Mouse (Mus musculus) spleen, postnatal 36 days (tissue): ENCODE measurements around the gene Mllt3.
A peak's percentile ranks its signal among the peaks of the same experiment; 100 is the strongest.

Experiments used
- DNase-seq, 2 experiments: peaks; one replicate each; pipeline ENCODE4 v3.0.0; 2022; ENCODE audit warnings: low spot score in 2 of 2, mixed read lengths in 1 of 2

Gene Mllt3

GRCm38 (mm10) chr4:87953268-87953667 lies 79.9 kb downstream of the Mllt3 start:
- no peak for DNase-seq

GRCm38 (mm10) chr4:87949451-87949850 lies 83.7 kb downstream of the Mllt3 start:
- no peak for DNase-seq

- DNase-seq, result peak; percentile 14 to 29
Observed at GRCm38 (mm10) chr4:87944320-87944719, 88.8 kb downstream of the Mllt3 start.

- no peak for DNase-seq
Observed at GRCm38 (mm10) chr4:87942921-87943403, 90.2 kb downstream of the Mllt3 start.

- no peak for DNase-seq
Observed at GRCm38 (mm10) chr4:87939474-87940154, 93.5 kb downstream of the Mllt3 start.

DNA sequence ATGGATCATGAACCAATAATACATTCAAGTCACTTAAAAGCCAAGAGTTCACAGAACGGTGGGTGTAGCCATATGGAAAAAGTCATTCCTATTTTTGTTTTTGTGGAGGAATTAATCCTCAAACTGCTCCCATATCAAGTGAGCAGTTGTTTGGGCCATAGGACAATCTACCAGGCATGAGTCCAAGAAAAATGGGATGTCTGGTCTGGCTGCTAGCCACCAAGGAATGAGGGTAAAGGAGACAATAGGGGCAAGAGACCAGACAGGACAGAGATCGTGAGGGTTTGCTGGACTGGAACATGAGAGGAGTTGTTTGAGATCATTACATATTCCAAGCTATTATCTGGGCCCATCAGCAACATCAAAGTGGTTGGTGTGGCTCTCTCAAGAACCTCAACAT lies 96.8 kb downstream of the Mllt3 start:
- DNase-seq, result no peak

DNA sequence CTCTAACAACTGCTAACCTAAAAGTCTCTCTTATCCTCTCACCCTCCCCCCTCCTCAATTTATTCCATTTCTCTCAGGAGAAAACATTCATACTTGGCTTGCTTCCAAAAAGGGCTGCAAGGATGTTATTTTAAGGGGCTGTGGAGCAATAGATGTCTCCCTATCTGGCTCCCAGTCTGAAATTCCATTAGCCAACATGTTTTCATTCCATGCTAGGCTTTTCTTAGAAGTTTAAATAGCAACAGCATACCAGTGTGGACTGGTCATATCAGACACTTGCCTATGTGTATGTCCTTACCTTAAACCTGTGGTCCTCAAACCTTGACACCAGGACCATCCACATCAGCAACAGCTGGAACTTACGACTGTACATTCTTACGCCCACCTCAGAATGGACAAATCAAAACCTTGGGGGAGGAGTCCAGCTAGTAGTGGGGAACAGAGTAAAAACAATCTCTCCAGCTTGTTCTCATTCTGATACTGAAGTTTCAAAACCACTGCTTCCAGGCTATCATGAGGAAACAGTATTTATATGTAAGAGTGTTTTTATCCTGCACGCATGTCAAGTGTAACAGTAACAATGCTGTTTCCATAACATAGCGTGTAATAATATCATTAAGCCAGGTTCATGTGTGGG lies 99.3 kb downstream of the Mllt3 start:
- DNase-seq, result no peak

DNA sequence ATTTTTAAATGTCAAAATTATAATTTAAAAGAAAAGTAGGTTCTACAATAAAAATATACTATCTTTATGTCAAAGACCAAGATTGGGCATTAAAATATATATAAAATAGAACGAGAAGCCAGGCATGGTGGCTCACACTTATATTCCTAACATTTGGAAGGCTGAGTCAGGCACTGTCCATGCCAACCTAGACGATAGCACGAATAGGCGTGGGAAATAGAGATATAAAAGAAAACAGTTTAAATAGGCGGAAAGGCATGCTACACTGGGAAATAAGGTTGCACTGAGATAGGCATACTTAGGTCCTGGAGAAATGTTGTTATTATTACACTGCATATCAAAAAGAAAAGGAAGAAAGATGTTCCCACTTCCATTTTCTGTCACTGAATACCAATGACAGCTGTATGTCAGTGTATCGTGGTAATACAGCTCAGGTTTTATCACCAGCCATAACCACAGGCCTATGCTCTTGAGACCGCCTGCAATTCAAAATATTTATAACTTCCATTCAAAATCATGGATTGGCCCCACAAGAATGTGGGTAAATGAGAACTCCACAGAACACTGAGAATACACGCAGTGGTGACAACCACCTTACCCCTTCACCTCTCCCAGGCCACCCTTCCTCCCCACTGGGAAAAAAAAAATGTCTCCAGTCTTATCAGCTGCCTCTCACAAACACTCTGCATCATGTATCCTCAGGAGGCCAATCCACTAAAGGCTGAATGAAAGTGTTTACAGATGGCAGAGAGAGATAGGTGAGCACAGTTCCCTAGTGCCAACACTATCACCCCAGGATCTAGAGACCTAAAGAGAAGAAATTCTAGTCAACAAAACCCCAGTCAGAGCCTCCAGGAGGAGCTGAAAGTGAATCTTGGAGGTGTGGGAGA lies 102.6 kb downstream of the Mllt3 start:
- DNase-seq, result peak in 1 of 2 experiments; percentile 14

DNA sequence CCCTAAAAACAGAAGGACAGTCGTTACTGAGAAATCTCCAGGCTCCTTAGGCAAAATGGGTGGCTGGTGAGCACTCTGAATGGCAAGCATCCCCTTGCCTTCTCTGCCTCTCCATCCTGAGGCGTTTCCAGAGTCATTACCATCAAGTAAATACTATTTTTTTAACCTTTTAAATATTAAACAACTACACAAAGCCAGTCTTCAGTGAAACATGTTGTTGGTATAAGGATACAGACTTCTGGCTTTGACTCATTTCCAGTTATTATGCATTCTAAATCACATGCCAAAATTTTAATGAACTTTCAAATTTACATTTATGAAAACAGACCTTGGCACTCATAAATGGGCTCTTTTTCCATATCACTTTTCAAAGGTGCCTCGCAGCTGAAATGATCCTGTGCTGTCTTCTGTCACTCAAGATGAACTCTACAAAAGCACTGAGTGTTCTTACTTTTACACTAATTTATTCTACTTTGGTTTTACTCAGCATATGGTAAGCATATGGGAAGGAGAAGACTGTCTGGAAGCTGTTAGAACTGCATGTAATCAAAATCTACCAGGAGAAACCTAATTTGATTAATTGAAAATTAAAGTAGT lies 104.5 kb downstream of the Mllt3 start:
- no peak for DNase-seq

DNA sequence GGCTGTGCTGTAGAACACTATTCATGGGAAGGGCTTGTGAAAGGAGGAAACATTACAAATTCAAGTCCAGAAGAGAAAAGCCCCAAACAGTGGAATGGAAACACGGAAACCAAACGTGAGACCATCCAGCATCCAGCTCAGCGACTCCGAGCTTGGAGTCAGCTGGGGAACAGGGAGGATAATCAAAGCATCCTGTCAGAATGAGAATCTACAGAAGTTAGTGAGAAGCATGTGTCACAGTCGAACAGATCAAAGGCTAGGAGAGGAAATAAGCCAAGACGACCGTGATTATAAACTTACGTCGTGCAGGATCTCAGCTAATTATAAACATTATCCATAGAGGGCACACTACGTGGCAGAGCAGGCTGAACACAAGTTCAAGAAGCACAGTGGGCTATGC lies 105.8 kb downstream of the Mllt3 start:
- no peak for DNase-seq

- no peak for DNase-seq
Observed at GRCm38 (mm10) chr4:87920664-87921063, 112.5 kb downstream of the Mllt3 start.

DNA sequence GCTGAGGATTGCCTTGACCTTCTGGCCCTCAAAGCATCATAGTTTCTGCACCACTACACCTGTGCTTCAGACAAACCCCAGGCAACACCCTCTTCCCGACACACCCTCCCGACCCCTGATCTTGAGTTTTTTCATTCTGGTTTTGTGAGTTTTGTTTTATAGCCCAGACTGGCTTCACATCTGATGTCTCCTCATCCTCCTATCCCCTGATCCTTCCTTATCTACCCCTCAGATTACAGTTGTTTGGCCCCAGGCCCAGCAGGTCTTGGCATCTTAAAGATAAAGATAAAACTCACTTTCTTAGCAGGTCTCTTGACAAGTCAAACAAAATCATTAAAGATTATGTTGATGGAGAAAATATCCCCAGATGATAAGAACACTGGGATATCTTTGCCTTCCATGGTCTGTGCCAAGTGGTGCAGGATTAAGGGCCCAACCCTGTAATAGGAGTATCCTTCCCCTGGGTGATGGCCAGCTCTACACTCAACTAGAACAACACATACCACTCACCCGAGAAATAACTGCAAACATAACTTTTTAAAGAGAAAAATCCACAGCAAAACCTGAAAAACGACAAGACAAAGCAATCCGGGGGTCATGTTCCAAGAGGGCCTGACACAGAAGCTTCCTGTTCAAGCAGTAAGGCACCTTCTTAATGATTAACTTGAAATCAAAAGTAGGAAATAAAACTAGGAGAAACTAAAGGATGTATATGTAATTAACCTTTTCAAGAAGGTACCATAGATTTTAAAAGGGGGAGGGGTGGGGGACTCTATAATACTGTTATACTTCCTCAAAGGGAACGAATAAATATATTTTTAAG lies 121.8 kb downstream of the Mllt3 start:
- no peak for DNase-seq

- DNase-seq, result no peak
Observed at GRCm38 (mm10) chr4:87905149-87905771, 127.9 kb downstream of the Mllt3 start.

DNA sequence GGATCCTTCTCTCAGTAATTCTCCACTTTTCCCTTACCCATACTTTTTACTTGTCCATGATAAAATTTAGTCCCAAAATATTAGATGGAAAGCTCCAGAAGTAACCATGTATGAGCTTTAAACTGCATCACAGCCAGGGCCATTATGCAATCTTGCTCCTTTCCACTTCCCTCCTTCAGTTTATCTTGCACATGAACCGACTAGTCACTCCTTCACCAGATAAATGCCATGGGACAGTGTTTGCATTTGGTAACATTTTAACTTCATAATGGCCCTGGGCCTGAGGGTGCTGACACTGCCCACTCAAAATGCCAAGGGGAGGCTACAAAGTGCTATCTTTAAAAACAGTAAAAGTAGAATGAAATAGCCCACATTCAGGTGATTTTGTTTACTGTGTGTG lies 128.4 kb downstream of the Mllt3 start:
- no peak for DNase-seq

DNA sequence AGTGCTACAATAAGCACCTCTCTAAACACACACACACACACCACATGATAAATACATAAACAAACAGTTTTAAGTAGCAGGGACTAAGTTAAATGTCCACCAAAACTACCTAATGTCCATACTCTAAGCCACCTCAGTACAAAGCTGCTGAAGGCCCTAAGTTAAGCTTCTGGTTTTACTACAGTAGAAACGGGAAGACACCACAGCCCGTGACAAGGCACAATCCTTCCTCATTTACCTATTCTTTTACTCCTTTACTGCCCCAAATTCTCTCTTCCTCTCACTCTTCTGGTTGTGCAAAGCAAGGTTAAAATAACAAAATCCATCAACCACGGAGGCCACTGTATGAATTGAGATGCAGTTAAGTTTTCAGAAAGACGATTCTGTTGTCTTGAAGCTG lies 130.6 kb downstream of the Mllt3 start:
- DNase-seq, result no peak

GRCm38 (mm10) chr4:87901166-87901565 lies 132.0 kb downstream of the Mllt3 start:
- DNase-seq, result no peak

- no peak for DNase-seq
Observed at GRCm38 (mm10) chr4:87893498-87893897, 139.7 kb downstream of the Mllt3 start.

GRCm38 (mm10) chr4:87893012-87893411 lies 140.2 kb downstream of the Mllt3 start:
- no peak for DNase-seq

DNA sequence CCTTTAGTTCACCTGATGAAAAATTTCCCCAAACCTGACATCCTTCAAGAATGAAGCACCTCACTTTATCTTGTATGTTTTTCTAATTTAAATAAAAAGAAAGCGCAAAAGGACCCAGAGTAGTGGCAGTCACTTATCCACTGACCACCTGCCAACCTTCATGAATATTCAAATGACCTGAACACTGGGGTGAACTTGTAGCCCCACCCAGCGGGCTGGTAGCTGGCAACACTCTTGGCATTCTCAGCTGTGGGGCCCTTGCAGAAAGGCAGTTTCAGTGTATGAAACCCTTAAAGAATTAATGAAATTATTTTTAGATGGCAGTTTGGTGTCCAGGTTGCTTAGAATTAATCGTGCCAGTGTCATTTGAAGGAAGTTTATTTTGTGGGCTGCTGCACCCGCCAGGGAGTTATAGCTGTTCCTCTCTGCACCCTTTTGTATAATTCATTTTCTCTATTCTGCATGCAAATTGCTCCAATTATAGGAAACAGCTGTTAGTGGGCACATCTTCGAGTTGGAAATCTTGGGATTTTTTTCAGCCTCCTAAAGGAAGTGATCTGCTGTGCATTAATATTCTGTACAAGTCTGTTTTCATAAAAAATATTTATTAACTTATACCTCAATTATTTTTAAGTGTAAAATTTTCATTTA lies 149.8 kb downstream of the Mllt3 start:
- no peak for DNase-seq

DNA sequence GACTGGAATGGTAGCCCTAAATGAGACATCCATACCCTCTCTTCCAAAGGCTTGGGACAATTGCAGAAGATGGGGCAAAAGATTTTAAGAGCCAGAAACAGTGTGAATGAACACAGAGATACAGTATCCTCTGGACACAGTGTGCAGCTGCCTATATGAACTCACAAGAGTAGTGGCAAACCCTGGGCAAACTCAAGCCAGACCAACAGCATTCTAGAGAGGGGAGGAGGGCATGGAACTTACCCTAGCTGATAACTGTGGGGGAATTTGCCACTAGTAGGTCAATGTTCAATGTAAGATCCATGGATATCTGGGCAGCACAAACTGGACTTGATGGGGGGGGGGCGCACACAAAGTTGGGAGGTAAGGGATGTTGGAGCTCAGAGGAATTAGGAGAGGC lies 151.2 kb downstream of the Mllt3 start:
- no peak for DNase-seq
